Mouse (Mus musculus) 416B (cell line): Measurements from ENCODE around the gene Kalrn.

Source experiments
- DNase-seq: peaks from one replicate; pipeline ENCODE4 v3.0.0; 2011; ENCODE audit warnings: low read depth

Gene Kalrn

GRCm38 (mm10) chr16:34311577-34311976 is 261.8 kb downstream of the Kalrn start:
- no peak for DNase-seq

GRCm38 (mm10) chr16:34310363-34310762 is 263.0 kb downstream of the Kalrn start:
- DNase-seq, result no peak

GRCm38 (mm10) chr16:34308324-34308723 is 265.0 kb downstream of the Kalrn start:
- no peak for DNase-seq

GRCm38 (mm10) chr16:34307458-34307857 is 265.9 kb downstream of the Kalrn start:
- DNase-seq, result no peak

- DNase-seq, result no peak
Measured at GRCm38 (mm10) chr16:34305586-34305985, 267.7 kb downstream of the Kalrn start.

- DNase-seq, result peak; percentile 15
Measured at GRCm38 (mm10) chr16:34303818-34304217, 269.5 kb downstream of the Kalrn start.

GRCm38 (mm10) chr16:34302503-34302902 is 270.8 kb downstream of the Kalrn start:
- DNase-seq, result no peak

- peak; percentile 19 for DNase-seq
Measured at GRCm38 (mm10) chr16:34302063-34302462, 271.3 kb downstream of the Kalrn start.

- DNase-seq, result no peak
Measured at GRCm38 (mm10) chr16:34299226-34299625, 274.1 kb downstream of the Kalrn start.

- DNase-seq, result no peak
Measured at GRCm38 (mm10) chr16:34297911-34298682, 275.2 kb downstream of the Kalrn start.

GRCm38 (mm10) chr16:34294568-34294967 is 278.8 kb downstream of the Kalrn start:
- peak; percentile 18 for DNase-seq

GRCm38 (mm10) chr16:34293675-34294074 is 279.7 kb downstream of the Kalrn start:
- DNase-seq, result peak; percentile 24

GRCm38 (mm10) chr16:34289583-34289982 is 283.7 kb downstream of the Kalrn start:
- peak; percentile 46 for DNase-seq

GRCm38 (mm10) chr16:34282026-34282425 is 291.3 kb downstream of the Kalrn start:
- DNase-seq, result no peak

- no peak for DNase-seq
Measured at GRCm38 (mm10) chr16:34279654-34280383, 293.5 kb downstream of the Kalrn start.

GRCm38 (mm10) chr16:34278249-34278790 is 295.0 kb downstream of the Kalrn start:
- DNase-seq, result no peak

- DNase-seq, result no peak
Measured at GRCm38 (mm10) chr16:34274607-34275006, 298.7 kb downstream of the Kalrn start.

GRCm38 (mm10) chr16:34271476-34271875 is 301.9 kb downstream of the Kalrn start:
- no peak for DNase-seq

- no peak for DNase-seq
Measured at GRCm38 (mm10) chr16:34270681-34271080, 302.7 kb downstream of the Kalrn start.

- no peak for DNase-seq
Measured at GRCm38 (mm10) chr16:34269642-34270041, 303.7 kb downstream of the Kalrn start.

- DNase-seq, result no peak
Measured at GRCm38 (mm10) chr16:34267751-34268150, 305.6 kb downstream of the Kalrn start.

- DNase-seq, result no peak
Measured at GRCm38 (mm10) chr16:34264671-34265070, 308.7 kb downstream of the Kalrn start.
